Mouse (Mus musculus): Measurements from ENCODE around the gene Wars2.

The Wars2 gene

GRCm38 (mm10) chr3:99188097-99188496 is 47.2 kb downstream of the Wars2 start:
- no peak for DNase-seq (ENCODE audit: low spot score in 2 of 2)

- no peak for DNase-seq (ENCODE audit: low spot score in 2 of 2)
These were observed 52.7 kb downstream of the Wars2 start for GRCm38 (mm10) chr3:99193576-99193975.

- no peak for DNase-seq (ENCODE audit: low spot score in 2 of 2)
These were observed 62.5 kb downstream of the Wars2 start for GRCm38 (mm10) chr3:99203331-99203730.

- no peak for DNase-seq (ENCODE audit: low spot score in 2 of 2)
These were observed 67.5 kb downstream of the Wars2 start for GRCm38 (mm10) chr3:99208416-99208815.

- no peak for DNase-seq (ENCODE audit: low spot score in 2 of 2)
These were observed 70.3 kb downstream of the Wars2 start for GRCm38 (mm10) chr3:99211105-99211698.

- DNase-seq (ENCODE audit: low spot score in 2 of 2), result no peak
These were observed 86.9 kb downstream of the Wars2 start for GRCm38 (mm10) chr3:99227807-99228206.

- DNase-seq (ENCODE audit: low spot score in 2 of 2), result peak; percentile 66 to 67
These were observed 92.8 kb downstream of the Wars2 start for GRCm38 (mm10) chr3:99233393-99234318.

- DNase-seq (ENCODE audit: low spot score in 2 of 2), result no peak
These were observed 93.5 kb downstream of the Wars2 start for GRCm38 (mm10) chr3:99234319-99234869.

- no peak for DNase-seq (ENCODE audit: low spot score in 2 of 2)
These were observed 94.4 kb downstream of the Wars2 start for GRCm38 (mm10) chr3:99235116-99235803.

GRCm38 (mm10) chr3:99235804-99236755 is 95.2 kb downstream of the Wars2 start:
- DNase-seq (ENCODE audit: low spot score in 2 of 2), result no peak

- DNase-seq (ENCODE audit: low spot score in 2 of 2), result no peak
These were observed 97.8 kb downstream of the Wars2 start for GRCm38 (mm10) chr3:99238691-99239090.

GRCm38 (mm10) chr3:99239301-99240045 is 98.6 kb downstream of the Wars2 start:
- DNase-seq (ENCODE audit: low spot score in 2 of 2), result no peak

GRCm38 (mm10) chr3:99240213-99240720 is 99.4 kb downstream of the Wars2 start, which contains the start of gene Tbx15:
TSS of gene Tbx15 (plus strand) at chr3:99240381.
- DNase-seq (ENCODE audit: low spot score in 2 of 2), result no peak

GRCm38 (mm10) chr3:99240811-99241738 is 100.2 kb downstream of the Wars2 start:
- no peak for DNase-seq (ENCODE audit: low spot score in 2 of 2)

GRCm38 (mm10) chr3:99242481-99242880 is 101.6 kb downstream of the Wars2 start:
- DNase-seq (ENCODE audit: low spot score in 2 of 2), result no peak

- DNase-seq (ENCODE audit: low spot score in 2 of 2), result no peak
These were observed 104.5 kb downstream of the Wars2 start for GRCm38 (mm10) chr3:99245341-99245740.

- no peak for DNase-seq (ENCODE audit: low spot score in 2 of 2)
These were observed 105.8 kb downstream of the Wars2 start for GRCm38 (mm10) chr3:99246629-99247028.

- DNase-seq (ENCODE audit: low spot score in 2 of 2), result no peak
These were observed 106.7 kb downstream of the Wars2 start for GRCm38 (mm10) chr3:99247586-99247985.
